Mouse (Mus musculus): Measurements from ENCODE around the gene Cdc42ep1.
A peak's percentile ranks its signal among the peaks of the same experiment; 100 is the strongest.

The Cdc42ep1 gene

GRCm38 (mm10) chr15:78849485-78849884 is 7.1 kb downstream of the Cdc42ep1 start:
- DNase-seq (ENCODE audit: low spot score), result no peak

- no peak for DNase-seq (ENCODE audit: low spot score)
Observed at GRCm38 (mm10) chr15:78850059-78850824, 7.8 kb downstream of the Cdc42ep1 start.

GRCm38 (mm10) chr15:78850944-78851343 is 8.5 kb downstream of the Cdc42ep1 start:
- DNase-seq (ENCODE audit: low spot score), result no peak

DNA sequence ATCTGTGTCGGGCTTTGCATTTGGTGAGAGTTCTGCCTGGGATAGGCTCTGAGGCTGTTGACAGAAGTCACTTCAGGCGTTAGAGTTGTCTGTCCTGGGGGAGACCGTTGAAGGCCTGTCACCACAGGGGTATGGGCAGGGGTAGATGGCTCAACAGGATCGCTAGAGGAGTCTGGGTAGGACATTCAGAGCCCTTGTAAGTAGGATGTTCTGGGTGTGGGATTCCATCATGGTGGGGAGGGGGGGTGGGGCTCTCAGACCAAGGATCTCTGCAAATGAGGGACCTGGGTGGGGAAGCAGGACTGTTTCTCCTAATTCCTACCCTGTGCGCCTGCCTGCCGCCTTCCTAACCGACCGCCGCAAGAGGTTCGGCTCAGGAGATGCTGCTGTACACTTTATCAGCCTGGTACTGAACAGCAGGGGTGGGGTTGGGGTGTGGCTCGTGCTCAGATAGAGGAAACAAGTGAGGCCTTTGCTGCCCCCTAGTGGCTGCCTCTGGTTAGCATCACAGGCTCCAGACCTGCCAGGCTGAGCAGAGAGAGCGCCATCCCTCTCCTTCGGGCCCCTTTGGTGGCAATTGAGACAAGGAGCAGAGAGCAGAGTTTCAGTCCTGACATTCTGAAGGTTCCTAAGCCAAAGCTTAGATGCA is 9.2 kb downstream of the Cdc42ep1 start:
- peak; percentile 83 for DNase-seq (ENCODE audit: low spot score)

DNA sequence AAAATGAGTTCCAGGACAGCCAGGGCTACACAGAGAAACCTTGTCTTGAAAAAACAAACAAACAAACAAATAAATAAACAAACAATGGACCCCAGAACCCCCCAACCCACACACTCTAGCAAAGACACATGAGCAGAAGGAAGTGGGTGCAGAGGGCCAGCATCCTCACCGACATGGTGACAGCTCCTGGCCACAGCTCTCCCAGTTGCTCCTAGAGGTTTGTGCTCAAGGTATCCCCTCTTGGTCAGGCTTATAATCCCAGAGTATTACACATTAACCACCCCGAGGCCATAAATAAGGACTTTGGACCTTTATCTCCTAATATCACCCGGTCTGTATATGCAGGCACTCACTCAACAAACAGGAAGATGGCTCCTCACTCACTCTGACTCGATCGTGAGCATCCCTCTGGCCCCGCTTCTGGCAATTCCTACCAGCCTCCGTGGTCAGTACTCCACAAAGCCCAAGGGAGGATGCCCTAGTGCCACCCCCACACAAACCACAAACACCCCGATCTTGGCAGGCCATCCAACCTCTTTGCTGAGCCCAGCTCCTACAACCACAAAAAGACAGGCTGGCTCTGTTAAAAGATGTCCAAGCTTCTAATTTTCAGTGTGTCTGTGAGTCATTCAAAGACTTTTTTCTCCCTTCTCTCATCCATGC is 13.0 kb downstream of the Cdc42ep1 start, which contains the start of gene Lgals2:
TSS of gene Lgals2 (minus strand) at position 227 of the 663 bp plus-strand sequence.
- DNase-seq (ENCODE audit: low spot score), result no peak

DNA sequence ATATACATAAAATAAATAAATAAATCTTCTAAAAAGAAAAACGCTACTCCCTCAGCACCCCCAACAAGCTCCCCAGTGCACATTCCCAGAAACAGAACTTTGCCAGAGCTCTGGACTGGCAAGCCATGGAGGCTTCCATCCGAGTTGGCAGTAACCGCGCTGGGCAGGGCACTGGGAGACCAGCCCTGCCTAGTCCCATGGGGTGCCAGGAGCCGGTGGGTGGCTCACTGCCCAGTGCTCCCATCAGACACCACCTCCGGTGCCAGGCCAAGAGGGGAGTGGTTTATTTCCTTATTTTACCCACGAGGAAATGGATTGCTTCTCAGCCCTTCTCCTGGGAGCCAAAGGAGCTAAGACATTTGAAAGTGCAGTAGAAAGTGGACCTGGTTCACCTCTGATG is 14.6 kb downstream of the Cdc42ep1 start:
- DNase-seq (ENCODE audit: low spot score), result no peak

DNA sequence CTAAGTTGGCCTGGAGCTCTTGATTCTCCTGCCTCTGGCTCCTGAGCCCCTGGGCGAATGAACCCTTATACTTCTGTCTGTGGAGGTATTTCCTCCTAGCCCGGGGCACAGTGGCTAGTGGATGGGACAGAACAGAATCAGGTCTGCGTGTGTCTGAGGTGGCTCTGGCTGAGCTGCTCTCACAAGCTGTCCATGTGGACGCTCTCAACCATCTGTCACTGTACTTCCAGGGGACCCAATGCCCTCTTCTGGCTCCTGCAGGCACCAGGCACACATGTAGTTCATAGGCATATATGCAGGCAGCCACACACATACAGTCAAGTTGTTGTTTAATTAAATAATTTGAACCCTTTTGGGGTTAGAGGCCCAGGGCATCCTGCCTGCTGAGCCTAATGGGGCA is 16.9 kb downstream of the Cdc42ep1 start:
- DNase-seq (ENCODE audit: low spot score), result no peak

DNA sequence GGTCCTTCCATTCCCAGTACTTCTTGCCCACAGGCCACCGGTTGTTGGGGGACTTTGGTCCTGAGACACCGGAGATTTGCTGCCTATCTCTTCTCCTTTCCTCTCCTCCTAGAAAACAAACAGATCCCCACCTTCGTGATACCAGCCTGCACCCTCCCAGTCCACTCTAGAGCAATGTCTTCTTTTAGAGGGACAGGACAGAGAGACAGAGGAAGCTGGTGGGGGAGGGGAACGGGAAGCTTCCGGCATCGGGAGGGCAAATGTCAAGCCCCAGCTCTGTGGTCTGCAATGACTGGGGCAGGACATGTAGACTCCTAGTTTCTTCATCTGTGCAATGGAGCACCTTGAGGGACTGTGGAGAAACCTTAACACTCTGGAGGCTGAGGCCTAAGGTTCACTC is 17.3 kb downstream of the Cdc42ep1 start:
- DNase-seq (ENCODE audit: low spot score), result no peak

DNA sequence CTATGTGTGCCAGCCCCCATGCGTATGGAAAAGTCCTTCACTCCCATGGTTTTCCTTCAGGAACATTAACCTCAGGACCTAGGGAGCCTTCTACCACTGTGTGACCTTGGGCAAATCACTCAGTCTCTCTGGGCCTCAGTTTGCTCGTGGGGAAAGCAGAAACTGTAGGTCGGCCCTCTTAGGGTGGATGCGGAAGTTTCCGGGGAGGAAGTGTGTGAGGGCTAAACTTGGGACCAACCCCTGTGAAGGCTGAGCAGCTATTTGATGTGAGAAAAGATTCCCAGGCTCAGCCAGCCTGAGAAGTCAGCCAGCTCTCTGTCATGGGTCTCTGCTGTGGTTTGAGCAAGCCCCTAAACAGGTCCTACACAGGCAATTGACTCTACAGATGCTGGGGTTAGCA is 19.9 kb downstream of the Cdc42ep1 start:
- no peak for DNase-seq (ENCODE audit: low spot score)

DNA sequence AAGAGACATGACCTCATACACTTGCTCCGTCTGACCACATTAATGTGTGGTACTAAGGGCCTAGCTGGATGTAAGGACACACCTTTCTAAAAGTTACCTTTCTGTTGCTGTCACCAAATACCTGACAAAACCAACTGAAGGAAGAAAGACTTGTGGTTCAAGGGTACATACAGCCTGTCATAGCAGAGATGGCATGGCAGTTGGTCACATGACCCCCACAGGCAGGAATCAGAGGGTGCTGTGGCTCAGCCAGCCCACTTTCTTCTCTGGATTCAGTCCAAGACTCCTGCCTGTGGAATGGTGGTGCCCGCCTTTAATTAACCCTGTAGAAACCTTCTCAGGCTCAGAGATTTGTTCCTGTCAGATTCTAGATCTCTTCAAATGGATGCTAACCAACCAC is 20.7 kb downstream of the Cdc42ep1 start:
- DNase-seq (ENCODE audit: low spot score), result no peak

DNA sequence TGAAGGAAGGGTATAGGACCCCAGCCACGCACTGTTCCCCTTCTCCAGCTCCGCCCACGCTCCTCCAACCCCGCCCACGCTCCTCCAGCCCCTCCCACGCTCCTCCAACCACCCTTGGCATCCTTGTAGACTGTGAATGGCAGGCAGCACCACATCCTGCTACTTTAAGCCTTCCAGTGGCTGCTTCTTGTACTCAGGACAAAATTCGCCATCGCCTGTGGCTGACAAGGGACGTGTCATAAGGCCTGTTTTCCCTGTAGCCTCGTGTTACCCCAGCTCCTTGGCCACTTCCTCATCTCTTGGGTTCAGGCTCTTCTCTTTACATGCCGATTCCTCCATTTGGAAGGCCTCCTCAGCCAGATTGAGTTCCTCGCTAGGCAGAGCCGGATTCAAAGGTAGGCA is 21.4 kb downstream of the Cdc42ep1 start:
- no peak for DNase-seq (ENCODE audit: low spot score)

- DNase-seq (ENCODE audit: low spot score), result no peak
Observed at GRCm38 (mm10) chr15:78868398-78868797, 26.0 kb downstream of the Cdc42ep1 start.

- no peak for DNase-seq (ENCODE audit: low spot score)
Observed at GRCm38 (mm10) chr15:78868826-78869233, 26.4 kb downstream of the Cdc42ep1 start.

- DNase-seq (ENCODE audit: low spot score), result no peak
Observed at GRCm38 (mm10) chr15:78869775-78870174, 27.4 kb downstream of the Cdc42ep1 start.

GRCm38 (mm10) chr15:78872021-78872608 is 29.7 kb downstream of the Cdc42ep1 start:
- DNase-seq (ENCODE audit: low spot score), result no peak

DNA sequence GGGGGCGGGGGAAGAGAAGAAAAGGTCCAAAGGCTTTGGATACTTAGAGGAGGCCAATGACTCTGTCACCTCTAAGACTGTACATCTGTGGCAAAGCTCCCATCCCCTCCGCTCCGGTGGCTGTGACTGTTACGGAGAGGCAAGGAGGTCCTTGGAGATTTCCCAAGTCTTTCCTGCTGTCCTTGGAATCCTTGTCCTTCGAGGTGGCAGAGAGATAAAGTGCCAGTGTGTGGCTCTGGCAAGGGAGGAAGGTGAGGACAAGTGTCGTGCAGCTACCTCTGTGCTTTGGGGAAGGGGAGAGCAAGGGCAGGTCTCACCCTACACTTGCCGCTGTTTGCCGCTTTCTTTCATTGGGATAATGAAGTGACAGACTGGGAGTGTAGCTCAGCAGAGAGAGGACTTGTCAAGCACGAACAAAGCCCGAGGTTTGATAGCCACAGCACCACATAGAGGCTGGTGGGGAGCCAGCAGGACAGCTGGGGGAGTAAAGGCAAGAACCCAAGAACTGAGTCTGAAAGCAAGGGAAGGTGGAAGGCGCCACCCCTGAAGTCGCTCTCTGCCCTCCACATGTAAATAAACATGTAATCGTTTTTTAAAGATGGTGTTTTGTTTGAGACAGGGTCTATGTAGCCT is 31.5 kb downstream of the Cdc42ep1 start:
- no peak for DNase-seq (ENCODE audit: low spot score)

DNA sequence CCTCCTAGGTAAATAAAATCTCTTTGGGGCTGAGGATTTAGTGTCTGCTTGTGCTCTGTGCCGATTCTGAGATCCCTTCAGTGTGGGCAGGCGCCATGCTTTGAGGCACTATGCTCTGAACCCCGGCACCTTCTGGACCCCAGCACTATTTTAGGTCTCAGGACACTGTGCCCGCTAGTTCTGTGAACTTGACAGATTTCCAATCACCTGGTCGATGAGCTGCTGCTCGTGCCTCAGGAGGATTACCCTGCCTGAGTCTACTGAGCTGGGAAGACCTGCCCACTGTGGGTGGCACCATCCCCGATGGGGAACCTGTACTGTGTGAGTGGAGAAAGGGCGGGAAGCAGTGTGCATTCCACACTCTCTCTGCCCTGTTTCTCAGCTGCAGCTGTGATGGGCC is 32.6 kb downstream of the Cdc42ep1 start:
- DNase-seq (ENCODE audit: low spot score), result no peak

- no peak for DNase-seq (ENCODE audit: low spot score)
Observed at GRCm38 (mm10) chr15:78875537-78875936, 33.1 kb downstream of the Cdc42ep1 start.

DNA sequence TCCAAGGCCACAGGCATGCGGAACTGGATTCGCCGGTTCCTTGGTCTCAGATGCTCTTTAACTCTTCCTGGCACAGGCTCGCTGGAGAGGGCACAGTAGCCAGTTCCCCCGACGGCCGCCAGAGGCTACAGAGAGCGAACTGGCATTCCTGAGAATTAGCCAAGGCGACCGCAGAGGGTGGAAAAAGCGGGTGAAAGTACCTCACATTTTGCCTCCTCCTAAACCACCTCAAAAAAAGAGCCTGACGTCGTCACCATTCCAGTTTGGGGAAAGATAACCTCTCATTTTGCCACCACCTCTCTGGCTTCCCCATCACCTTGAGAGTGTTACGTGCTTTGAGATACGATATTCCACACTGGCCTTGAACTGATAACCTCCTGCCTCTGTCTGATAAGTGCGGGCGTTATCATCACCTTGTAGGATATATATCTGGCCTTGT is 33.9 kb downstream of the Cdc42ep1 start:
- DNase-seq (ENCODE audit: low spot score), result peak; percentile 45

- peak; percentile 97 for DNase-seq (ENCODE audit: low spot score)
Observed at GRCm38 (mm10) chr15:78876991-78877809, 34.8 kb downstream of the Cdc42ep1 start, which contains the start of gene Gga1. TSS of gene Gga1 (plus strand) at chr15:78877190.

GRCm38 (mm10) chr15:78877810-78878390 is 35.5 kb downstream of the Cdc42ep1 start:
- DNase-seq (ENCODE audit: low spot score), result no peak
